Mouse (Mus musculus): ENCODE results near the gene Pitpnm1. TPM values are rescaled to one million over a fixed set of nuclear protein-coding genes. Genes with fewer than 3 reads are reported as not detected.
"Not testable (repeated sequence)": the region's sequence is repeated elsewhere in the genome, so short reads cannot be mapped to it uniquely, and the experiment has no call there.

Gene Pitpnm1
- polyA plus RNA-seq, 1 experiment, result not detected

- TF ChIP-seq CTCF (IDR thresholded peaks at IDR 0.05; ENCODE audit: insufficient read depth, low read depth, low read length), result no peak
- no peak for TF ChIP-seq POLR2A (IDR thresholded peaks at IDR 0.05; ENCODE audit: insufficient read depth, low read depth, low read length)
- WGBS, result 89% methylated on average over 13 of the region's 13 CpGs
- no peak overlapping the region for H3K4me3 ChIP-seq (ENCODE audit: insufficient read depth, low read depth, low read length)
Measured at GRCm38 (mm10) chr19:4057389-4057788, 42.4 kb upstream of the Pitpnm1 start.

GRCm38 (mm10) chr19:4057962-4058361, 41.8 kb upstream of the Pitpnm1 start:
- 98% methylated on average over 7 of the region's 7 CpGs for WGBS
- Histone ChIP-seq H3K27ac (ENCODE audit: insufficient read depth, low read depth, low read length) (no peak overlapping the region), H3K4me1 (ENCODE audit: control insufficient read depth, insufficient read depth, low read length) (no peaks in the 10 kb centered on the region), H3K4me3 (ENCODE audit: insufficient read depth, low read depth, low read length) (no peak overlapping the region)
- TF ChIP-seq POLR2A (IDR thresholded peaks at IDR 0.05; ENCODE audit: insufficient read depth, low read depth, low read length) (no peak), CTCF (IDR thresholded peaks at IDR 0.05; ENCODE audit: insufficient read depth, low read depth, low read length) (no peak)

More at GRCm38 (mm10) chr19:4057389-4057788, 42.4 kb upstream of the Pitpnm1 start:
- H3K4me1 ChIP-seq (ENCODE audit: control insufficient read depth, insufficient read depth, low read length), result no peaks in the 10 kb centered on the region
- H3K27ac ChIP-seq (ENCODE audit: insufficient read depth, low read depth, low read length), result no peak overlapping the region

- TF ChIP-seq CTCF (IDR thresholded peaks at IDR 0.05; ENCODE audit: insufficient read depth, low read depth, low read length), result no peak
- TF ChIP-seq POLR2A (IDR thresholded peaks at IDR 0.05; ENCODE audit: insufficient read depth, low read depth, low read length), result no peak
- Histone ChIP-seq H3K4me3 (ENCODE audit: insufficient read depth, low read depth, low read length) (no peak overlapping the region), H3K27ac (ENCODE audit: insufficient read depth, low read depth, low read length) (no peak overlapping the region), H3K4me1 (ENCODE audit: control insufficient read depth, insufficient read depth, low read length) (no peaks in the 10 kb centered on the region)
- 96% methylated on average over 5 of the region's 5 CpGs for WGBS
Measured at GRCm38 (mm10) chr19:4058581-4058980, 41.2 kb upstream of the Pitpnm1 start.

- no peak within 1 kb of the TSS for H3K4me3 ChIP-seq (ENCODE audit: insufficient read depth, low read depth, low read length)
- 82% methylated on average over 15 of the region's 15 CpGs for WGBS
Measured at GRCm38 (mm10) chr19:4059069-4059740, 40.6 kb upstream of the Pitpnm1 start, which contains the start of gene Gstp3. Gene Gstp3 (minus strand): TSS chr19:4059569.

GRCm38 (mm10) chr19:4060044-4060898, 39.5 kb upstream of the Pitpnm1 start:
- WGBS, result 90% methylated on average over 8 of the region's 8 CpGs
- not testable (repeated sequence) for H3K4me1 ChIP-seq (ENCODE audit: control insufficient read depth, insufficient read depth, low read length); H3K4me3 ChIP-seq (ENCODE audit: insufficient read depth, low read depth, low read length); H3K27ac ChIP-seq (ENCODE audit: insufficient read depth, low read depth, low read length)

More at GRCm38 (mm10) chr19:4059069-4059740, 40.6 kb upstream of the Pitpnm1 start, which contains the start of gene Gstp3:
- TF ChIP-seq CTCF (IDR thresholded peaks at IDR 0.05; ENCODE audit: insufficient read depth, low read depth, low read length) (no peak), POLR2A (IDR thresholded peaks at IDR 0.05; ENCODE audit: insufficient read depth, low read depth, low read length) (no peak)
- Histone ChIP-seq H3K4me1 (ENCODE audit: control insufficient read depth, insufficient read depth, low read length) (no peaks in the 10 kb centered on the region), H3K27ac (ENCODE audit: insufficient read depth, low read depth, low read length) (no peak within 1 kb of the TSS)

DNA sequence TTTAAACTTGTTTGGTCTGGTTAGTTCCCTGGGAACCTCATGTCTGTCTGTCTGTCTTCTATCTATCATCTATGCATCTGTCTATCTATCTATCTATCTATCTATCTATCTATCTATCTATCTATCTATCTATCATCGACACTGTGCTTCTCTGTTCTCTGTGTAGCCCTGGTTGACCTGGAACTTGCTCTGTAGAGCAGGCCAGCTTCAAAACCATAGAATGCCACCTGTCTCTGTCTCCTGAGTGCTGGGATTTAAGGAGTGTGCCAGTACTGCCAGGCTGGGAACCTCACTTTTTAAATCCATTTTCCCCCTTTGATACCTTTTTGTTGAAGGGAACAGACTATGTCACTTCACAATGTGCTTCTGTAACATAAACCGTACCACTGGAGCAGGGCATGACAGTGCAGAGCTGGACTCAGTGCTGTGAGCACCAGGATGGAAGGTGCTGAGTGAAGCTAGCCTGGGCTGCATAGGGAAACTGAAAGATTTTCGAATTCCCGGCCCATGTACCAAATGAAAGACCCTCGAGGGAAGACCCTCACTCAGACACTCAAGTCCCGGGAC, 38.8 kb upstream of the Pitpnm1 start:
- no peak overlapping the region for H3K4me3 ChIP-seq (ENCODE audit: insufficient read depth, low read depth, low read length)
- WGBS, result 83% methylated on average over 6 of the region's 6 CpGs
- TF ChIP-seq POLR2A (IDR thresholded peaks at IDR 0.05; ENCODE audit: insufficient read depth, low read depth, low read length), result no peak
- TF ChIP-seq CTCF (IDR thresholded peaks at IDR 0.05; ENCODE audit: insufficient read depth, low read depth, low read length), result no peak
- no peaks in the 10 kb centered on the region for H3K4me1 ChIP-seq (ENCODE audit: control insufficient read depth, insufficient read depth, low read length)
- no peak overlapping the region for H3K27ac ChIP-seq (ENCODE audit: insufficient read depth, low read depth, low read length)

GRCm38 (mm10) chr19:4063357-4063756, 36.4 kb upstream of the Pitpnm1 start:
- H3K4me3 ChIP-seq (ENCODE audit: insufficient read depth, low read depth, low read length); H3K27ac ChIP-seq (ENCODE audit: insufficient read depth, low read depth, low read length); H3K4me1 ChIP-seq (ENCODE audit: control insufficient read depth, insufficient read depth, low read length): not testable (repeated sequence)
- WGBS, result 81% methylated on average over 4 of the region's 4 CpGs

- not testable (repeated sequence) for H3K4me1 ChIP-seq (ENCODE audit: control insufficient read depth, insufficient read depth, low read length); H3K27ac ChIP-seq (ENCODE audit: insufficient read depth, low read depth, low read length); H3K4me3 ChIP-seq (ENCODE audit: insufficient read depth, low read depth, low read length)
- WGBS, result 17% methylated on average over 7 of the region's 11 CpGs
Measured at GRCm38 (mm10) chr19:4064501-4064900, 35.3 kb upstream of the Pitpnm1 start.

- H3K4me1 ChIP-seq (ENCODE audit: control insufficient read depth, insufficient read depth, low read length), result peaks cover 4% of the 10 kb centered on the region; the same call in 1 of the 2 replicates
- H3K4me3 ChIP-seq (ENCODE audit: insufficient read depth, low read depth, low read length), result no peak overlapping the region
- no peak overlapping the region for H3K27ac ChIP-seq (ENCODE audit: insufficient read depth, low read depth, low read length)
- TF ChIP-seq CTCF (IDR thresholded peaks at IDR 0.05; ENCODE audit: insufficient read depth, low read depth, low read length), result no peak
- no peak for TF ChIP-seq POLR2A (IDR thresholded peaks at IDR 0.05; ENCODE audit: insufficient read depth, low read depth, low read length)
- WGBS, result 80% methylated on average over 6 of the region's 6 CpGs
Measured at GRCm38 (mm10) chr19:4066280-4066679, 33.5 kb upstream of the Pitpnm1 start.

Measured in olfactory bulb, adult 2 months (tissue).